Mouse (Mus musculus) urinary bladder, postnatal 10 days (tissue): ENCODE results near the gene Hadhb.
"Not testable (repeated sequence)": the region's sequence is repeated elsewhere in the genome, so short reads cannot be mapped to it uniquely, and the experiment has no call there.

ENCODE experiments used
- DNase-seq: peaks from one replicate; pipeline ENCODE4 v3.0.0; 2022; ENCODE audit warnings: low spot score

Gene Hadhb

GRCm38 (mm10) chr5:30187687-30188485 lies 32.8 kb downstream of the Hadhb start:
- DNase-seq: no peak

- DNase-seq: no peak
Measured at GRCm38 (mm10) chr5:30192452-30192851, 37.4 kb downstream of the Hadhb start.

- no peak for DNase-seq
Measured at GRCm38 (mm10) chr5:30195340-30195739, 40.3 kb downstream of the Hadhb start.

GRCm38 (mm10) chr5:30198257-30198656 lies 43.2 kb downstream of the Hadhb start:
- DNase-seq: no peak

- no peak for DNase-seq
Measured at GRCm38 (mm10) chr5:30201521-30201920, 46.5 kb downstream of the Hadhb start.

GRCm38 (mm10) chr5:30202221-30202620 lies 47.2 kb downstream of the Hadhb start:
- DNase-seq: no peak

- no peak for DNase-seq
Measured at GRCm38 (mm10) chr5:30203216-30203885, 48.3 kb downstream of the Hadhb start.

- DNase-seq: no peak
Measured at GRCm38 (mm10) chr5:30204441-30204840, 49.4 kb downstream of the Hadhb start.

GRCm38 (mm10) chr5:30205034-30205433 lies 50.0 kb downstream of the Hadhb start:
- no peak for DNase-seq

GRCm38 (mm10) chr5:30205493-30205892 lies 50.4 kb downstream of the Hadhb start, which contains the start of gene Adgrf3:
TSS of gene Adgrf3 (minus strand) at chr5:30205722.
- DNase-seq: no peak

- no peak for DNase-seq
Measured at GRCm38 (mm10) chr5:30207276-30207675, 52.2 kb downstream of the Hadhb start.

- not testable (repeated sequence) for DNase-seq
Measured at GRCm38 (mm10) chr5:30210758-30211157, 55.7 kb downstream of the Hadhb start.

- DNase-seq: no peak
Measured at GRCm38 (mm10) chr5:30214889-30215288, 59.8 kb downstream of the Hadhb start.

GRCm38 (mm10) chr5:30215970-30216369 lies 60.9 kb downstream of the Hadhb start:
- DNase-seq: no peak

- no peak for DNase-seq
Measured at GRCm38 (mm10) chr5:30219715-30220114, 64.7 kb downstream of the Hadhb start.

GRCm38 (mm10) chr5:30220666-30221065 lies 65.6 kb downstream of the Hadhb start:
- no peak for DNase-seq

- DNase-seq: no peak
Measured at GRCm38 (mm10) chr5:30222681-30223080, 67.6 kb downstream of the Hadhb start.

GRCm38 (mm10) chr5:30230901-30231300 lies 75.9 kb downstream of the Hadhb start:
- DNase-seq: no peak

- no peak for DNase-seq
Measured at GRCm38 (mm10) chr5:30231891-30232270, 76.8 kb downstream of the Hadhb start.

GRCm38 (mm10) chr5:30232271-30232971 lies 77.4 kb downstream of the Hadhb start, which contains the start of gene Selenoi:
TSS of gene Selenoi (plus strand) at chr5:30232581.
- DNase-seq: peak; percentile 87

- no peak for DNase-seq
Measured at GRCm38 (mm10) chr5:30233042-30233441, 78.0 kb downstream of the Hadhb start.

GRCm38 (mm10) chr5:30233979-30234378 lies 78.9 kb downstream of the Hadhb start:
- no peak for DNase-seq
